Mouse (Mus musculus) midbrain, embryonic 11.5 days (tissue): ENCODE results near the gene Ahsg. TPM values are rescaled to one million over a fixed set of nuclear protein-coding genes. Genes with fewer than 3 reads are reported as not detected.

Experiments used
- ATAC-seq: fragments of 200-750 bp; cut with Nextera tagmentation; 2 replicates; pipeline ENCODE4 v1.8.0; 2017; ENCODE audit warnings: moderate TSS enrichment, moderate library complexity; ENCODE audit not compliant: low FRiP score
- DNase-seq: peaks from one replicate; pipeline ENCODE4 v3.0.0; 2015; ENCODE audit warnings: low spot score; ENCODE audit errors: missing footprints
- H3K27ac ChIP-seq: fragments of 300-500 bp; sonication (generic); 2 replicates; pipeline ENCODE4 v1.5.1; 2014; ENCODE audit warnings: low read depth, low read length
- H3K27me3 ChIP-seq: fragments of 300-500 bp; sonication (generic); 2 replicates; pipeline ENCODE4 v1.6.1; 2014; ENCODE audit warnings: mild to moderate bottlenecking, low read length, moderate library complexity, mixed read lengths; ENCODE audit not compliant: control insufficient read depth, insufficient read depth
- H3K36me3 ChIP-seq: fragments of 300-500 bp; sonication (generic); 2 replicates; pipeline ENCODE4 v1.6.1; 2014; ENCODE audit warnings: mild to moderate bottlenecking, low read length, moderate library complexity, mixed read lengths; ENCODE audit not compliant: control insufficient read depth, insufficient read depth
- H3K4me1 ChIP-seq: fragments of 300-500 bp; sonication (generic); 2 replicates; pipeline ENCODE4 v1.6.1; 2014; ENCODE audit warnings: low read length; ENCODE audit not compliant: control insufficient read depth, insufficient read depth
- H3K4me2 ChIP-seq: fragments of 300-500 bp; sonication (generic); 2 replicates; pipeline ENCODE4 v1.6.1; 2014; ENCODE audit warnings: mild to moderate bottlenecking, moderate library complexity
- H3K4me3 ChIP-seq: fragments of 300-500 bp; sonication (generic); 2 replicates; pipeline ENCODE4 v1.5.1; 2014; ENCODE audit warnings: low read depth, low read length
- H3K9ac ChIP-seq: fragments of 300-500 bp; sonication (generic); 2 replicates; pipeline ENCODE4 v1.6.1; 2014; ENCODE audit warnings: low read length
- H3K9me3 ChIP-seq: fragments of 300-500 bp; sonication (generic); 2 replicates; pipeline ENCODE4 v1.6.1; 2016; ENCODE audit warnings: low read length; ENCODE audit not compliant: control insufficient read depth
- WGBS: fragments of 180-500 bp; shearing (Covaris S2); extraction: QIAGEN DNeasy Blood & Tissue Kit; methylation state at CpG from one replicate; pipeline ENCODE4 v1.1.7; 2014; 5-methylcytosine and 5-hydroxymethylcytosine counted together
- polyA plus RNA-seq: library from polyadenylated mRNA; unstranded; fragments of >200 nt; fragmentation: Nextera tagmentation; extraction: Ambion mirVana; gene quantifications from 2 replicates; pipeline ENCODE4 v1.2.1, GENCODE M21; 2014

Ahsg gene
- polyA plus RNA-seq, result 0.14 TPM in 1 of 2 replicates, not detected in the other

DNA sequence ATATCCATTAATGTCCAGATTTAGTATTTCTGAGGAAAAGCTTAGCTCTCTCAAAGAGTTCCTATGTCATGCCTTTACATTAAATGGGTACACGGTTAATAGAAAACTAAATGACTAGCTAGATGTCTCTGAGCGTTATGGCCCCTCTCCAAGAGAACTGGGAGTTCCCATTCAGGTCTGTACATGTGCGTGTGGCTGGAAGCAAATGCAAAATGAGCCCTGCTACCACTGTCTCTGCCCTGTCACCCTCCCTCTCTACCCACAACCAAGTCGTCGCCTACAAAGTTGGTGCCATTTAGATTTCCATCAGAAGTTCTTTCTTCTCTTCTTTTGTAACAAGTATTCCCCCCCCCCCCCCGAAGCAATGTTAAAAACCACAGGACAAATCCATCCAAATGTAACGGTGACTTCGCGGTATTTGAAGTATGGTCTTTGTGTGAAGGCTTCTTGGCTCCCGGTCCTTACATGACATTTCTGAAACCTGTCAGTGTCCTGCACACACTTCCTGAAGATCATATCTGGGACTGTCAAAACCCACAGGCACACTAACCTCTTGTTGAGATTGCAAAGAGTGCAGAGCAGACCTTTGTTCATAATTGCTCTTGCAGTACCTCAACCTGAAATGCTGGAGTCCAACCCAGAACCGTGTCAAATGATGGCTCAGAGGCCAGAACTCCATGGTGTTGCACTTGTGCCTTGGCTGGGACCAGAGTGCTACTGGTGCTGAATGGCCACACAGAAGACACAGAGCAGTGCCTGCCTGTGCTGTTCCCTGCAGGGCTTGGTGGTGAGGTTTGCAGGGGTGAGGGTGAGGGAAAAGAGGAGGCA is at the start of gene Ahsg:
Ahsg (plus strand) TSS at position 595 of the 828 bp plus-strand sequence.
- 91% methylated on average over 11 of the region's 11 CpGs for WGBS
- H3K36me3 ChIP-seq, result no peaks in the 10 kb centered on the region
- no peaks in the 10 kb centered on the region for H3K27me3 ChIP-seq
- ATAC-seq (no peak), DNase-seq (no peak)
- no peak within 1 kb of the TSS for H3K9ac ChIP-seq
- no peak within 1 kb of the TSS for H3K27ac ChIP-seq
- 0 out of 2 replicates have a peak, but pooled peaks cover 3% of the 10 kb centered on the region for H3K4me1 ChIP-seq
- H3K4me2 ChIP-seq, result no peak within 1 kb of the TSS
- H3K9me3 ChIP-seq, result no peaks in the 10 kb centered on the region
- H3K4me3 ChIP-seq, result no peak within 1 kb of the TSS

DNA sequence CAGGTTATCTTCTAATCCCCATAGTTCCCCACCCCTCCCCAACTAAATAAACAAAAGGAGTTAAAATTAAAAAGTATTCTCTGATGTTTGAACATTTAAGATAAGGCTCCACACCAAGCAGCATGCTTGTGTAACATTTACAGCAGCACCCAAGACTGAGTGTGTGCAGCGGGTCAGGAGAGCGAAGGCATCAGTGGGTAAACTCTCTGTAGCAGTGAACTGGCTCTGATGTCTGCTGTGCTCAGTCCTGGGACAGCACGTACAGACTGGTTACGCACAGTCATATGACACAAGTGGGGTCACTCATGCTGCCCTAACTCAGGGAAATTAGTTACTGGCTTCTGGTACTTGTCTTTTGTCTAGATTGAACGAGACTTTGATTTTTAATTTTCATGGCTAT is 48.2 kb upstream of the Ahsg start:
- Histone ChIP-seq H3K27ac (no peak overlapping the region), H3K9me3 (no peaks in the 10 kb centered on the region), H3K36me3 (no peaks in the 10 kb centered on the region), H3K4me2 (no peak overlapping the region), H3K9ac (no peak overlapping the region), H3K4me1 (peaks cover 2% of the 10 kb centered on the region; the same call in 1 of the 2 replicates), H3K4me3 (no peak overlapping the region), H3K27me3 (no peaks in the 10 kb centered on the region)
- DNase-seq, result no peak
- WGBS, result 96% methylated on average over 5 of the region's 5 CpGs
- ATAC-seq, result no peak

DNA sequence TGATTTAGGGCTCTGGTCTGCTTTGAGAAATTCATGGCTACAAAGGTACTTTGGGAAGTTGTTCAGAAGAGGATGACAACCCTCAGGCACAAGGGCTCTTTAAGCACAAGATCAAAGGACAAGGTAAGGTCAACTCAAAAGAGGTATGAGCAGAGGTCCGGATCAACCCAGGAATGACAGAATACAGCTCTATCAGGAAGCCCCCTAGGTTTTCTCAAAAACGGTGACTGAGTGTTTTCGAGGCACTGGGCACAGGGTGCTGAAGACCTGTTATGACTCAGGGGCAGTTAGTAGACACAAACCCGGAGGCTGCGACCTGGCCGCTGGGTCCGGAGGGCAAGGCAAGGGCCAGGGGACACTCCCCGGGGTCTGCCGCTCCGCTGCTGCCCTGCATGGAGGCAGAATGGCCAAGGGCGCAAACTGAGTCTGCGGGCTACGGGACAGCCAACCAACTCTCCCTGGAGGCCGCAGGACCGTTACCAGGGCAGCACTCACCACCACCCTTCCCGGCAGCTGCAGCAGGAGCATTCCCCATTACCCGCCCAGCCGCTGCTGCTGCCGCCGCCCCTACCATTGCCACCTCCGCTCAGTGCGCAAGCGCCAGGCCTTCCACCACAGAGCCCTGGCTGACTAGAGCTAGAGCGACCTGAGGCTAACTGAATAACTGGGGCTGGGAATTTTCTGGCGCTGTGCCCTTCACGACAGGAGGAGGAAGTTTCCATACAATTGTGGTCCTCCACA is 46.8 kb upstream of the Ahsg start:
- WGBS, result 12% methylated on average over 26 of the region's 26 CpGs
- peak; percentile 93 for ATAC-seq
- Histone ChIP-seq H3K9ac (peak overlapping the region; percentile 75), H3K9me3 (no peaks in the 10 kb centered on the region), H3K4me2 (peak overlapping the region; percentile 76), H3K4me3 (peak overlapping the region; percentile 44), H3K27me3 (no peaks in the 10 kb centered on the region), H3K4me1 (peaks cover 2% of the 10 kb centered on the region; the same call in 1 of the 2 replicates), H3K36me3 (no peaks in the 10 kb centered on the region), H3K27ac (no peak overlapping the region)
- peak; percentile 95 for DNase-seq

DNA sequence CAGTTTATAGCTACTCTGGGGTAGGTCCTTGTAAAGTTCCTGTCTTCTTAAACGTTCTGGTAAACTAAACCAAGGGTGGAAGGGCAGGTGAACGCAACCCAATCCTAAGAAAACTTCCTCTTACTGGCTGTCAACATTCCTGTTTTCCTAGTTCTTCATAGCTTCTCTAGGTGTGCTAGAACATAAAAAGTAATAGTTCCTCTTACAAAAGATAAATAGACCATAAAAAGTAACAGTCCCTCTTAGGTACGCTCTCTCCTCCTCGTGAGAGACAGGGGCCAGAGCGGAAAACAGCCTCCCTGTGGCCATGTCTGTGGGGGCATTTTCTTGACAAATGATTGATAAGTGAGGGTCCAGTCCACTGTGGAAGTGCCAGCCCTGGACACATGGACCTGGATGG is 46.2 kb upstream of the Ahsg start:
- DNase-seq (no peak), ATAC-seq (no peak)
- WGBS, result 85% methylated on average over 5 of the region's 5 CpGs
- H3K9ac ChIP-seq, result peak overlapping the region; percentile 75
- H3K4me2 ChIP-seq, result peak overlapping the region; percentile 76
- H3K27me3 ChIP-seq, result no peaks in the 10 kb centered on the region
- H3K4me1 ChIP-seq, result peaks cover 2% of the 10 kb centered on the region; the same call in 1 of the 2 replicates
- peak overlapping the region; percentile 44 for H3K4me3 ChIP-seq
- no peaks in the 10 kb centered on the region for H3K36me3 ChIP-seq
- no peak overlapping the region for H3K27ac ChIP-seq
- no peaks in the 10 kb centered on the region for H3K9me3 ChIP-seq

DNA sequence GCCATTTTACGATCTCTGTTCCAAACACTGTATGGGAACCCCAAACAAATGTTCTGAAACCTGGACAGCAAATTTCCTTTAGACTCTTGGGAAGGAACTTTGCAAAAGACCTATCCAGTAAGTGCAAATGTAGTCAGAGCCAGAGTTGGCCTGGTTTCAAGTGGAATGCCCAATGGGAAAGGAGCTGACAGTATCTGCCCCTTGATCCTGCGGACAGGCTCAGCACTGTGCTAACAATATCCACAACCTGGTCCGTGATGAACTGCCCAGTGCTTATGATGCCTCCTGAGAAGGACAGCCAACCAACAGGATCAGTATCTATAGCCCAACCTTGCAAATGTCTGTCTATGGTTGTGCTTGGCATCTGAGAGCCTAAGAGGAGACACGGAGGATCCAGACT is 45.6 kb upstream of the Ahsg start:
- ATAC-seq, result no peak
- H3K27me3 ChIP-seq, result no peaks in the 10 kb centered on the region
- no peaks in the 10 kb centered on the region for H3K36me3 ChIP-seq
- peaks cover 2% of the 10 kb centered on the region; the same call in 1 of the 2 replicates for H3K4me1 ChIP-seq
- H3K9me3 ChIP-seq, result no peaks in the 10 kb centered on the region
- no peak overlapping the region for H3K27ac ChIP-seq
- H3K4me3 ChIP-seq, result no peak overlapping the region
- no peak for DNase-seq
- H3K9ac ChIP-seq, result no peak overlapping the region
- WGBS, result 85% methylated on average over 4 of the region's 4 CpGs
- H3K4me2 ChIP-seq, result no peak overlapping the region

DNA sequence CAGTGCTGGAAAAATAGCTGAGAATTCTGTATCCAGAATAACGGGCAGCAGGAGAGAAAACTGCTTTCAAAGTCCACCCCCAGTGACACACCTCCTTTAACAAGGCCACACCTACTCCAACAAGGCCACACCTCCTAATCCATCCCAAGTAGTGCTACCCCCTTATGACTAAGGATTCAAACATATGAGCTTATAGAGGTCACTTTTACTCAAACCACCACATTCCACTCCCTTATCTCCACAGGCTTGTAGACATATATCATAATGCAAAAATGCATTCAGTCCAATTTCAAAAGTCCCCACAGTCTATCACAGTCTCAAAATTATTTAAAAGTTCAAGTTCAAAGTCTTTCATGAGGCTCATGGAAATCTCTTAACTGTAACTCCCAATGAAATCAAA is 43.4 kb upstream of the Ahsg start:
- WGBS, result 82% methylated on average over 1 of the region's 1 CpGs
- Histone ChIP-seq H3K27me3 (no peaks in the 10 kb centered on the region), H3K9me3 (no peaks in the 10 kb centered on the region), H3K4me2 (no peak overlapping the region), H3K27ac (no peak overlapping the region), H3K36me3 (no peaks in the 10 kb centered on the region), H3K4me1 (peaks cover 2% of the 10 kb centered on the region; the same call in 1 of the 2 replicates), H3K4me3 (no peak overlapping the region), H3K9ac (no peak overlapping the region)
- DNase-seq, result no peak
- no peak for ATAC-seq

DNA sequence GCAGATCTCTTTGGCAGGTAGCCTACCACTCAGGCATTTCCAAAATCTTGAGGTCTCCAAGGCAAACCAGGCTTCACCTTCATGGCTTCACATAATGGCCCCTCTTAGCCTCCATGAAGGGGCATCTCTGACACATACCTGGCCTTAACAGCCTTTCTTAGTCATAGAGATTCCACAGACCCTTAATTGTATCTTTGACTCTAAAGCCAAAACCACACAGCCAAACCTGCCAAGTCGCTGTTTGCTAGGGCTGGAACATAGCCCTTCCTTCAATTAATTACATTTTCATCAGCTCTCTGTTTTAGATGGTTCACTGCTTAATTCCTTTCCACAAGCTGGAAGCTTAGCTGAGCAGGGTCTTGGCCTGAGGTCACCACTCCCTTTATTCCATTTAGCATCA is 42.7 kb upstream of the Ahsg start:
- 97% methylated on average over 1 of the region's 1 CpGs for WGBS
- no peaks in the 10 kb centered on the region for H3K27me3 ChIP-seq
- no peak overlapping the region for H3K27ac ChIP-seq
- DNase-seq (no peak), ATAC-seq (no peak)
- H3K4me2 ChIP-seq, result no peak overlapping the region
- no peaks in the 10 kb centered on the region for H3K36me3 ChIP-seq
- peaks cover 2% of the 10 kb centered on the region; the same call in 1 of the 2 replicates for H3K4me1 ChIP-seq
- no peaks in the 10 kb centered on the region for H3K9me3 ChIP-seq
- no peak overlapping the region for H3K4me3 ChIP-seq
- H3K9ac ChIP-seq, result no peak overlapping the region

DNA sequence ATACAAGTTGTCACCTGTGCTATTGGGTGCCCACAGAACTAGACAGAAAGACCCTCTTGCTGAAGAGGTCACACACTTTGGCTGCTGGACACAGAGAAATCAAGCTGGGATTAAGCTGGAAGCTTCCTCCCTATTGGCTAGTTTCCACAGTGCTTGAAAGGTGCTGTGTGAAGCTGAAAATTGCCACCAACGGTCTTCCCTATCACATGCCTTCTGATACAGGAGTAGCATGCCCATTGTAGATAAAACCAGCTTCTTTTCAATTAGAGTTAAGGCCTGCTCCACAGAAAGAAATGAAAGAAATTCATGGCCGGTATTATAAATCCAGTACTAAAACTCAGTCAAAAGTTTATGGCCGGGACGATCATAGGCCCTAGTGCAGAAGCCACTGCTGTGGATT is 38.4 kb upstream of the Ahsg start:
- H3K27ac ChIP-seq, result no peak overlapping the region
- no peaks in the 10 kb centered on the region for H3K27me3 ChIP-seq
- WGBS, result 94% methylated on average over 4 of the region's 4 CpGs
- H3K4me1 ChIP-seq, result peaks cover 6% of the 10 kb centered on the region
- no peak overlapping the region for H3K4me3 ChIP-seq
- no peaks in the 10 kb centered on the region for H3K9me3 ChIP-seq
- no peak for DNase-seq
- no peaks in the 10 kb centered on the region for H3K36me3 ChIP-seq
- no peak overlapping the region for H3K9ac ChIP-seq
- H3K4me2 ChIP-seq, result no peak overlapping the region
- no peak for ATAC-seq

DNA sequence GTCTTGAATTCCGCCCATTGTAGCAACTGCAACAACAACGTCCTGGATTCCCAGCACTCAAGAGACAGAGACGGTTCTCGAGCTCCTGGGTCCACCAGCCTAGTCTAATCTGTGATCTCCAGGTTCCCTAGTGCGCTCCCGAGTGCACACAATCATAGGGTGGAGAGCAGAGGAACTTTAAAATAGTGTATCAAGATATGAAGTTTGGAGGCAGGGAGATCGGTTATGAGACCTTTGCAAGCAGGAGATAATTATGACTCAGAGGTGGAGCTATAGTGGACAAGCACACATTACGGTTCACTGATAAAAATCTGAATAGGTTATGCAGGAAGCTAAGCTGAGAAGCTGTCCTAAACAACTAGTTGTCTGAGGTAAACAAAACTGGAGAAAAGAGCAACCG is 34.3 kb upstream of the Ahsg start:
- Histone ChIP-seq H3K4me3 (peak overlapping the region; percentile 91), H3K27me3 (no peaks in the 10 kb centered on the region; the same call in 1 of the 2 replicates), H3K4me2 (peak overlapping the region; percentile 87), H3K4me1 (peaks cover 12% of the 10 kb centered on the region), H3K9me3 (no peaks in the 10 kb centered on the region), H3K36me3 (no peaks in the 10 kb centered on the region), H3K9ac (peak overlapping the region; percentile 61), H3K27ac (no peak overlapping the region)
- ATAC-seq (no peak), DNase-seq (no peak)
- 18% methylated on average over 9 of the region's 9 CpGs for WGBS
